Mouse (Mus musculus): ENCODE data around the gene Hydin.

GRCm38 (mm10) chr8:110270659-110271058 lies 3.9 kb downstream of the Hydin start:
- TF ChIP-seq GATA1 (IDR thresholded peaks at IDR 0.05; ENCODE audit: borderline replicate concordance, low read length): no peak
- no peak for TF ChIP-seq FLI1 (IDR thresholded peaks at IDR 0.05; ENCODE audit: low read length)
